Mouse (Mus musculus): ENCODE data around the gene Lhx2. TPM values are rescaled to one million over a fixed set of nuclear protein-coding genes. Genes with fewer than 3 reads are reported as not detected.

The Lhx2 gene
- polyA plus RNA-seq, 1 experiment from 2014 or later, result 68.9 TPM

DNA sequence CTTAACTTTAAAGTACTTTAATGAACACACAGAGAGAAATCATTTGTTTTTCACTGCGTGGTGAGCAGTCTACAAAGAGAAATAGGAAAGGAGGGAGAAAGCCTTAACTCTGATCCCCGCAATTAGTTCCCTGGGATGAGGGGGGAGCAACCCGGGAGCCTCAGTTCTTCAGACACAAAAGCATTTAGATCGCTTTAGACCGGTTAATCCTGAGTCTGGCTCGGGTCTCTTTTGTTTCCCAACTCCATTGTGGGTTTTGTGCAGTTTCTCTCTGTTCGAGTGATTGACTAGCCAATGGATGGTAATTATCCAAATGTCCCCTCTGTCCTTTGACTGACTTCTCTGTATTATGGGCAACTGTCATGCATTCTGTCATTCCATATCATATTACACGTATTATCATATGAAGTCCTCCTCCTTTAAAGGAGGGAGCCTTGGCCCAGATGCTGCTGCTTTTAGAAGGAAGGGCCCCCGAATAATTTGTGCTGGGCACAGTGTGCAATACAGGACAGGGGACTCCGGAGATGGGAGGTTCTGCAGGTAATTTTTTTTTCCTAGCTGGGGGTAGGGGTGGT, 1.6 kb downstream of the Lhx2 start:
- H3K9ac ChIP-seq (replicated peaks; ENCODE audit: low read length), result peak overlapping the region; percentile 94
- peak overlapping the region; percentile 58 for H3K4me3 ChIP-seq (replicated peaks; ENCODE audit: low read depth, low read length)
- H3K4me2 ChIP-seq (ENCODE audit: low read length), result peak overlapping the region; percentile 75
- under 1% methylated on average over 10 of the region's 10 CpGs for WGBS
- H3K4me1 ChIP-seq (ENCODE audit: control insufficient read depth, insufficient read depth, low read length), result peaks cover 19% of the 10 kb centered on the region; the same call in 1 of the 2 replicates
- peak; percentile 7; the same call in 1 of the 2 replicates for ATAC-seq (ENCODE audit: low FRiP score, low TSS enrichment)
- peaks cover 71% of the 10 kb centered on the region for H3K27me3 ChIP-seq (ENCODE audit: control insufficient read depth, insufficient read depth, low read length)
- no peaks in the 10 kb centered on the region for H3K9me3 ChIP-seq (ENCODE audit: control insufficient read depth, low read length)
- H3K36me3 ChIP-seq (ENCODE audit: control insufficient read depth, insufficient read depth, low read length), result no peaks in the 10 kb centered on the region
- H3K27ac ChIP-seq (replicated peaks; ENCODE audit: low read depth, low read length), result peak overlapping the region; percentile 97
- DNase-seq, result peak; percentile 58

DNA sequence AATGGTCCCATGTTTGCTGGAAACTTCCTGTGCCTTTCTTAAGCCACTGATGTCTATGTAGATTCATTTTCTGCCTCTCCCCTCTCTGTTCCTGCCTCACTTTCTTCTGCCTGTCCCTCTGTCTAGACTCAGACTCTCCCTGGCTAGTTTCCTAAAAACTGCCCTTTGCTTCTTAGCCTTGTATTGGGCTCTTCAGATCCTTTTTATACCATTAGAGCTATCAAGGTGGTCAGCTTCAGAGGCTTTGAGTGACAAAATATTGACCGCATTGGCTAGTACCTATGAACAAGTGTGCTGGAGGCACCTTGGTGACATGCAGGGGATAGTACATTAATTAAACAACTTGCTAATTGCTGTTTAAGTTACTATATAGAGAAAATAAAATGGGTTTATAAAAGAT, 4.5 kb downstream of the Lhx2 start:
- WGBS, result 16% methylated on average over 1 of the region's 1 CpGs
- Histone ChIP-seq H3K27me3 (ENCODE audit: control insufficient read depth, insufficient read depth, low read length) (peaks cover 71% of the 10 kb centered on the region), H3K9ac (replicated peaks; ENCODE audit: low read length) (peak overlapping the region; percentile 94; the same call in 1 of the 2 replicates), H3K4me1 (ENCODE audit: control insufficient read depth, insufficient read depth, low read length) (peaks cover 33% of the 10 kb centered on the region), H3K4me3 (replicated peaks; ENCODE audit: low read depth, low read length) (peak overlapping the region; percentile 58), H3K36me3 (ENCODE audit: control insufficient read depth, insufficient read depth, low read length) (no peaks in the 10 kb centered on the region), H3K4me2 (ENCODE audit: low read length) (peak overlapping the region; percentile 75), H3K27ac (replicated peaks; ENCODE audit: low read depth, low read length) (peak overlapping the region; percentile 75), H3K9me3 (ENCODE audit: control insufficient read depth, low read length) (no peaks in the 10 kb centered on the region)
- ATAC-seq (ENCODE audit: low FRiP score, low TSS enrichment) (no peak), DNase-seq (no peak)

DNA sequence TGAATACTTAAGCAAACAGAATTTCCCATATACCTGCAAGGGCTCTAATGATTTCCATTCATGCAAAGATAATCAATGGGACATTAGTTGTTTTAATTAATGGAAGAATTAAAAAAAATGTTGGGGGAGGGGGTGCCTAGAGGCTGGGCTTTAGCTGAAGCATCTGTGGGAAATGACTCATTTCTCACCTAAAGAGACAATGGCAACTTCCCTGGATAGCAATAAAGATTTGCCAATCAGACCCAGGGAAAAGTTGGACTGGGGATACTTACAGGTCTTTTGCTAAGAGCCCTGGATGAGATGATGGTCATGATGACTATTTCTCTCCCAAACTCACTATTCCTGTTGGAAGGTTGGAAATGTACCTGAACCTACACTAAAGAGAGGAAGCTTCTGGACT, 5.6 kb downstream of the Lhx2 start:
- H3K4me2 ChIP-seq (ENCODE audit: low read length), result peak overlapping the region; percentile 75
- peak overlapping the region; percentile 58 for H3K27ac ChIP-seq (replicated peaks; ENCODE audit: low read depth, low read length)
- peaks cover 28% of the 10 kb centered on the region for H3K4me1 ChIP-seq (ENCODE audit: control insufficient read depth, insufficient read depth, low read length)
- H3K9ac ChIP-seq (replicated peaks; ENCODE audit: low read length), result peak overlapping the region; percentile 14; the same call in 1 of the 2 replicates
- DNase-seq (no peak), ATAC-seq (ENCODE audit: low FRiP score, low TSS enrichment) (no peak)
- 0 out of 2 replicates have a peak overlapping the region, but pooled peaks have one; percentile 6 for H3K4me3 ChIP-seq (replicated peaks; ENCODE audit: low read depth, low read length)
- H3K27me3 ChIP-seq (ENCODE audit: control insufficient read depth, insufficient read depth, low read length), result peaks cover 77% of the 10 kb centered on the region
- no peaks in the 10 kb centered on the region for H3K9me3 ChIP-seq (ENCODE audit: control insufficient read depth, low read length)
- no peaks in the 10 kb centered on the region for H3K36me3 ChIP-seq (ENCODE audit: control insufficient read depth, insufficient read depth, low read length)

DNA sequence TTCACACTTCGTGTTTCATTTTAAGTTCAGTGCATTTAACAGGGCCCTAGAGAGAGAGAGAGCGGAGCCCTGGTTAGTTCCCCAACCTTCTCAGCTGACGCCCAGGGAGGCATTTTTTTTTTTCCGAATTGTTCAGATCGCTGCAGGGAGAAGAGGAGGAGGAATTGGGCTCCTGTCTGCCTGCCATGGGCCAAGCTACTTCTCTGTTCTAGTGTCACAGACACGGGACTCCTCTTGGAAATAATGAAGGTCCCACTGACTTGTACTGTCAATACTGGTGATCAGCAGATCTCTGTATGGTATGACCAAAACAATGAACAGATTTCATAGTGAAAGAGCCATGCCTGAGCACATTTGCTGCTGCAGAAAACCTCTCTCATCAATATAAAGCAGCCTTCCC, 7.3 kb downstream of the Lhx2 start:
- H3K27ac ChIP-seq (replicated peaks; ENCODE audit: low read depth, low read length), result peak overlapping the region; percentile 94

DNA sequence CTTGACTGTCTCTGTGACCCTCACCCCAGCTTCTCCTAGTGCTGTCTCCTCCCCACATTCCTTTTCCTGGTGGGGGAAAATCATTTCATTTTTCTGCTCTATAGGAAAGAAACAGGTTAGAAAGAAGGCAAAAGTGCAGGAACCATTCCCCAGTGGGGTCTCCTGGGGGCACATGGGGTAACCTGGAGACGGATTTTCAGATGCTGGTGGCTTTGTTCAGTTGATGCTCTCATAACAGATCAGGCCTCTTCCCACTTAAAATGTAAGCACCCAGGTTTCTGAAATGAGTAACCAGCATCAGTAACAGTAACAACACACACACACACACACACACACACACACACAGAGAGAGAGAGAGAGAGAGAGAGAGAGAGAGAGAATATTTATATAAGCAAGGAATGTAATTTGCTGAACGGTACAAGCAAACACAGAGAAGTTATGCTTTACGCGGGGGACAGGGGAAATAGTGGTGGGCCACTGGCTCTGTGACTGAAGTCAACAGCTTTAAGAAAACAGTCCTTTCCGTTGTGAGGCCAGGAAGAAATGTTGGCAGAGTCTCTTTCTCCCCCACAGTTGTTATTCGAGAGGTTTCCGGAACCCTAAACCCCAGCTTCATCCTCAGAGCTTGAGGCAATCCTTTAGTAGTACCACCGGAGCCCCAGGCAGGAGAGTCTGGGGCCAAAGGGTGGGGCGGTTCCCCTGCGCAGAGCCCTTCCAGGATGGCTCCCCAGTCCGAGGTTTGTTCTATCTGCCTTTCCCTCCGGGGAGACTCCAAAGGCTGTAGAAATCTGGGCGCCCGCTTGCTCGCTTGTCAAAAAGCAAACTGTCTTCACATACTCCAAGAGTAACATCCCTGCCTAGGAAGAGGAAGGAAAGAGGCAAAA, 8.0 kb downstream of the Lhx2 start:
- peak; percentile 58 for DNase-seq
- ATAC-seq (ENCODE audit: low FRiP score, low TSS enrichment), result no peak
- H3K27me3 ChIP-seq (ENCODE audit: control insufficient read depth, insufficient read depth, low read length), result peaks cover 82% of the 10 kb centered on the region
- 1% methylated on average over 15 of the region's 15 CpGs for WGBS
- peak overlapping the region; percentile 94 for H3K27ac ChIP-seq (replicated peaks; ENCODE audit: low read depth, low read length)
- no peaks in the 10 kb centered on the region for H3K9me3 ChIP-seq (ENCODE audit: control insufficient read depth, low read length)
- peak overlapping the region; percentile 75 for H3K4me2 ChIP-seq (ENCODE audit: low read length)
- peak overlapping the region; percentile 41 for H3K4me3 ChIP-seq (replicated peaks; ENCODE audit: low read depth, low read length)
- H3K9ac ChIP-seq (replicated peaks; ENCODE audit: low read length), result peak overlapping the region; percentile 71
- H3K36me3 ChIP-seq (ENCODE audit: control insufficient read depth, insufficient read depth, low read length), result no peaks in the 10 kb centered on the region
- H3K4me1 ChIP-seq (ENCODE audit: control insufficient read depth, insufficient read depth, low read length), result peaks cover 40% of the 10 kb centered on the region

More for the DNA sequence above, 7.3 kb downstream of the Lhx2 start:
- no peaks in the 10 kb centered on the region for H3K9me3 ChIP-seq (ENCODE audit: control insufficient read depth, low read length)
- no peaks in the 10 kb centered on the region for H3K36me3 ChIP-seq (ENCODE audit: control insufficient read depth, insufficient read depth, low read length)
- peak; percentile 41 for DNase-seq
- peaks cover 75% of the 10 kb centered on the region for H3K27me3 ChIP-seq (ENCODE audit: control insufficient read depth, insufficient read depth, low read length)
- peak overlapping the region; percentile 41 for H3K4me3 ChIP-seq (replicated peaks; ENCODE audit: low read depth, low read length)
- peak overlapping the region; percentile 71 for H3K9ac ChIP-seq (replicated peaks; ENCODE audit: low read length)
- peaks cover 34% of the 10 kb centered on the region for H3K4me1 ChIP-seq (ENCODE audit: control insufficient read depth, insufficient read depth, low read length)
- ATAC-seq (ENCODE audit: low FRiP score, low TSS enrichment), result no peak
- H3K4me2 ChIP-seq (ENCODE audit: low read length), result peak overlapping the region; percentile 75
- WGBS, result 3% methylated on average over 6 of the region's 6 CpGs

DNA sequence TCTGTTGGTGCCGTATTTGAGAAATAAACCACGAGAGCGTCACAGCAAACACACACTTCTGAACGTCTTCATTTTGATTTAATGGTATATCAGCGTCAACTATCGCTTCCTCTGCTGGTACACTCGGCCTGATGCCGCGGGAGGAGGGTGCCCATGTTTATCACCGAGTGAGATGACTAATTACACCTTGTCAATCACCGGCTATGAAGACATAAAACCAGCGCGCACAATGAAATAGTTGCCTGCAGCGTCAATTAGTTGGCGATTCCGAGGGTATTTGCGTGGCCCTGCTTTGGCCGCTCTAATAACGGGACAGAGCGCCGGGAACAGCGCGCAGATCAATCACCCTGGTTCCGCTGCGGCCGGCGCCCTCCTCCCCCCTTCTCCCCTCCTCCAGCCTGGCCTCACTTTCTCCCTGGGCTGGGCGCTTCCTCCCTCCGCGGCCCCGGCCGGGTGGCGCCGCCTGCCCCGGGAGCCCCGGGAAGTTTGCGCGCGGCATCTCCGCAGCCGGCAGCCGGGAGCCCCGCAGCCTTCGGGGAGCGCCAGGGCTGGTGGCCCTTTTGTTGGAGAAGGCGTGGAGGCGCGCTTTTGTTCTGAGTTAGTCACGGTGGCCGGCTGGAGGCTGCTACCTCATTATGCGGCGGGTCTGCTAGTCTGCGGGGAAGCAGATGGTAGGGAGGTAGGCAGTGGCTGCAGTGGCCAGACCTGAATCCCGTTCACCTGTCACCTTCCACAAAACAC, 8.9 kb downstream of the Lhx2 start:
- Histone ChIP-seq H3K4me1 (ENCODE audit: control insufficient read depth, insufficient read depth, low read length) (peaks cover 40% of the 10 kb centered on the region), H3K27ac (replicated peaks; ENCODE audit: low read depth, low read length) (peak overlapping the region; percentile 94), H3K4me2 (ENCODE audit: low read length) (peak overlapping the region; percentile 75), H3K27me3 (ENCODE audit: control insufficient read depth, insufficient read depth, low read length) (peaks cover 85% of the 10 kb centered on the region), H3K9ac (replicated peaks; ENCODE audit: low read length) (peak overlapping the region; percentile 71), H3K36me3 (ENCODE audit: control insufficient read depth, insufficient read depth, low read length) (no peaks in the 10 kb centered on the region), H3K9me3 (ENCODE audit: control insufficient read depth, low read length) (no peaks in the 10 kb centered on the region), H3K4me3 (replicated peaks; ENCODE audit: low read depth, low read length) (peak overlapping the region; percentile 41)
- WGBS, result under 1% methylated on average over 54 of the region's 54 CpGs
- peak; percentile 51; the same call in 1 of the 2 replicates for ATAC-seq (ENCODE audit: low FRiP score, low TSS enrichment)
- DNase-seq, result peak; percentile 75

DNA sequence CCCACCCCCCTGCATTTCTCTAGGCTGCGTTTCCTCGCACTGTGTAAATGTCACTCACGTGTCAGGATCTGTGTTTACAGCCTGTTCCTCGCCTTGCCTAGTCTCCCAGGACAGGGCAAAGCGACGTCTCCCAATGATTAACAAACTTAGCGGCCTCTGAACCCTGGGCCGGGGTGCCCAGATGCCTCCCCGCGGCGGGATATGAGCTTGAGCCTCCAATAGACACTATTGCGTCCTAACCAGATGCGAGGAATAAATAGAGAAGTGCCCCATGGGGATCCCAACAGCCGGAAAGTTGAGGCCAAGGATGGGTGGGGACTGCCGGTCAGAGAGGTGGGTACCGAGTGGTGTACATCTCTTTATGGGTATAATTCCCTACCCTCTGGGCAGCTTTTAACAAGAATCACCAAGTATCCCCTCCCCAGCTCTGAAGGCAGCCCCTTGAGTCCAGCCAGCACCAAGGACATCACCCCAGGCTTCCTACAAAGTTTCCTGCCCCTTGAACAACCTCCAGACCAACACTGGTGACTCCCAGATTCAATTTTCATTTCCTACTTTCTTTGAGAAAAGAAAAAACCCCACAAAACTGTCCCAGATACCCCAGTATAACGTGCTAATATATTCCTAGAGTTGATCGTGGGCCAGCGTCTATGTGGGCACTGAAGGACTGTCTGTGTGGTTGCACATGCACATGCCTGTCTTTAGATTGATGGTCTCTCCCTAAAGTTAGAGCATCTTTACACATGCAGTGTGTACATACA, 9.8 kb downstream of the Lhx2 start:
- Histone ChIP-seq H3K27ac (replicated peaks; ENCODE audit: low read depth, low read length) (peak overlapping the region; percentile 94), H3K4me3 (replicated peaks; ENCODE audit: low read depth, low read length) (peak overlapping the region; percentile 41), H3K4me2 (ENCODE audit: low read length) (peak overlapping the region; percentile 75), H3K9ac (replicated peaks; ENCODE audit: low read length) (peak overlapping the region; percentile 71), H3K27me3 (ENCODE audit: control insufficient read depth, insufficient read depth, low read length) (peaks cover 85% of the 10 kb centered on the region), H3K4me1 (ENCODE audit: control insufficient read depth, insufficient read depth, low read length) (peaks cover 40% of the 10 kb centered on the region), H3K36me3 (ENCODE audit: control insufficient read depth, insufficient read depth, low read length) (no peaks in the 10 kb centered on the region), H3K9me3 (ENCODE audit: control insufficient read depth, low read length) (no peaks in the 10 kb centered on the region)
- DNase-seq (peak; percentile 34), ATAC-seq (ENCODE audit: low FRiP score, low TSS enrichment) (0 out of 2 replicates have a peak, but pooled peaks have one; percentile 3)
- WGBS, result under 1% methylated on average over 19 of the region's 19 CpGs
